Mouse (Mus musculus) left cerebral cortex, adult 18-20 months (tissue): ENCODE measurements at regions not wholly inside any gene's neighbourhood (a gene's known extent, or its start where the extent isn't known, plus 50 kb on each side); places are given as distances from the start of the nearest gene placed in this dataset.
A peak's percentile ranks its signal among the peaks of the same experiment; 100 is the strongest.

Source experiments
- DNase-seq, 2 experiments: peaks; one replicate each; pipeline ENCODE4 v3.0.0; 2021 to 2022; ENCODE audit warnings: low spot score in 2 of 2, mixed read lengths in 1 of 2

GRCm38 (mm10) chr4:54812740-54813634 lies 131.9 kb upstream of the Zfp462 start:
- DNase-seq: no peak

DNA sequence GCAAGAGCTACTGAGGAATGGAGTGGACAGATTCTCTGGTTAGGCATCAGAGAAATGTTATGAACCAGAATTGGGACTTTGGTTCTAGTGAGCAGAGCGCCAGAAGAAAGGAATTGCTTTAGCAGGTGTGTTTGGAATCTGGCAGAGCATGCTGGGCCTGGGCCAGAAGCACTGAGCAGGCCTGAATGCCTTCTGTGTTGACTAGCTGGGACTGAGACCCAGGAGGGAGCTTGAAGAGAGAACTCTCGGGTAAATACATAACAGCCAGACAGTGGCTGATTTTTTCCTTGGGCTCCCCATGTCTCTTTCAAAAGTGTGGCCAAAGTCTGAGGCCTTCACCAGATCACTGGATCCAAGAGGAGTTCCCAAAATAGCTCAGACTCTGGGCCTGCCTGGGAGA lies 107.5 kb upstream of the Zfp462 start:
- peak in 1 of 2 experiments; percentile 4 for DNase-seq

DNA sequence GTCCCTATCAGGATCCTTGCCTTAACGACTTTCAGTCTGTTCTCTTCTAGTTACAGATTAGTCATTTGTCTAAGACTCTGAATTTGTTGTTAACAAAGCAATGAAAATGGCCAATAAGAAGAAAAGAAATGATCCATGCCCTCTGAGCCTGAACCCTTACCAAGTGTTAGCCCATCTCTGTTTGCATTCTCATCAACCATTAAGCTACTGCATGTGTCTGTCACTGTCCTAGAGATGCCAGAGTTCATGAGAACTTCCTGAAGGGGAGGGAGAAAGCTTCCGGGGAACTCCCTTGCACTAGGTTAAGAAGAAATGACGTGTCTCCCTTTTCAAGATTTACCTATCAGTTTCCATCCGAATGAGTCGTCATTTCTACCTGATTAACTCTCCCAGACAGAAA lies 106.7 kb upstream of the Zfp462 start:
- no peak for DNase-seq

GRCm38 (mm10) chr4:54838794-54839193 lies 106.1 kb upstream of the Zfp462 start:
- DNase-seq: no peak

- no peak for DNase-seq
These were observed 91.6 kb upstream of the Zfp462 start for GRCm38 (mm10) chr4:54852991-54853925.

DNA sequence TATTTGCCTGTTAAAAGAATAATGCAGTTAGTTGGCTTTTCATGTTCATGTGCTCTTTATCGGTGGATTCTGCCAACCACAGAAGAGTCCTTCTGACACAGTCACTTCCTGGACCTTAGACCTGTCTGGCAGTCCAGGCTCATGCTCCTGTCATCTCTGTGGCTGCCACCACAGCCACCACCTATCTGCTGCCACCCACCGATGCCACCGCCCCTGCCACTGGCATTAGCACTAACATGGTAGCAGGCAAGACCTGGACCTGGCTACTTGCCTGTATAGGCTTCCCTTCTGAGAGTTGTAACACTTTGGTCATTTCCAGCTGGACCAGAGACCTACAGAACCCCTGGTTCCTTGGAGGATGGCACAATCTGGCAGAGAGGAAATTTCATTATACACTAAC lies 86.2 kb upstream of the Zfp462 start:
- DNase-seq: no peak

DNA sequence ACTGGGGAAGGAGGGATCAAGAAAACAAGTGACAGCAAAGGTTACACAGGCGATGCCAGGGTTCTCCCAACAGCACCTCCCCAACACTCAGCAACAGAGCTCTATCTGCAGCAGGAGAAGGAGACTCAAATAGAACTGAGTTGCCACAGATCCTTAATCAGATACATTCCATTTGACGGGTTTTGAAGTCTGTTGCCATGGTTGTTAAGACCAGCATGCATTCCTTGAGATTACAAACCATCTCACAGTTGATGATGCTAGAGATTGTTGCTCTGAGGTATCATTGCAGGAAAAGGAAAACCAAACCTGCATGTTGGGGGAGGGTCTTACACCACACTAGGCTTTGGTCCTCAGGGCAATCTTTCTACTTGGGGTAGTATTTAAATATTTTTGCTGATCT lies 78.8 kb upstream of the Zfp462 start:
- DNase-seq: no peak

GRCm38 (mm10) chr4:54874136-54874827 lies 70.6 kb upstream of the Zfp462 start:
- DNase-seq: no peak

- no peak for DNase-seq
These were observed 69.3 kb upstream of the Zfp462 start for GRCm38 (mm10) chr4:54875506-54875905.

- no peak for DNase-seq
These were observed 67.5 kb upstream of the Zfp462 start for GRCm38 (mm10) chr4:54877361-54877760.

GRCm38 (mm10) chr4:54878531-54878930 lies 66.3 kb upstream of the Zfp462 start:
- DNase-seq: no peak

GRCm38 (mm10) chr4:54893288-54893687 lies 51.6 kb upstream of the Zfp462 start:
- no peak for DNase-seq
